Comparison of ENCODE assay signal across 8 mouse cellular contexts in genomic region chr10:57487201-57487600, GRCm38 (mm10). TPM values are rescaled to one million over a fixed set of nuclear protein-coding genes. Genes with fewer than 3 reads are reported as not detected.
DNase-seq lines count a peak whose midpoint lies in the region; ATAC-seq lines count a peak whose summit lies in the region.

No protein-coding gene starts in this region.

- H3K4me2 ChIP-seq in forebrain, embryonic 11.5 days (ENCODE audit: low read depth, low read length, severe bottlenecking) = peak overlapping the region; percentile 70
- peak overlapping the region; percentile 98 for H3K4me2 ChIP-seq in liver, embryonic 12.5 days
- H3K4me2 ChIP-seq in stomach, embryonic 15.5 days = peak overlapping the region; percentile 71

- peaks cover 4% of the 10 kb centered on the region; the same call in 1 of the 2 replicates for H3K4me1 ChIP-seq in forebrain, embryonic 11.5 days (replicated peaks; ENCODE audit: control insufficient read depth, insufficient read depth, low read length)
- H3K4me1 ChIP-seq in liver, embryonic 12.5 days = peaks cover 13% of the 10 kb centered on the region
- H3K4me1 ChIP-seq in stomach, embryonic 15.5 days = no peaks in the 10 kb centered on the region

- H3K27ac ChIP-seq in forebrain, embryonic 11.5 days (ENCODE audit: low read depth, low read length) = peak overlapping the region; percentile 97
- no peak overlapping the region for H3K27ac ChIP-seq in liver, embryonic 12.5 days
- H3K27ac ChIP-seq in stomach, embryonic 15.5 days = no peak overlapping the region; the same call in 1 of the 2 replicates

- under 1% methylated on average over 8 of the region's 8 CpGs for WGBS in forebrain, embryonic 11.5 days
- WGBS in liver, embryonic 12.5 days (ENCODE audit: insufficient replicate concordance) = 7% methylated on average over 8 of the region's 8 CpGs
- 1% methylated on average over 8 of the region's 8 CpGs for WGBS in stomach, embryonic 15.5 days

- no peaks in the 10 kb centered on the region for H3K36me3 ChIP-seq in forebrain, embryonic 11.5 days (ENCODE audit: control insufficient read depth, insufficient read depth, low read length)
- no peaks in the 10 kb centered on the region for H3K36me3 ChIP-seq in liver, embryonic 12.5 days
- no peaks in the 10 kb centered on the region for H3K36me3 ChIP-seq in stomach, embryonic 15.5 days

- H3K9me3 ChIP-seq in forebrain, embryonic 11.5 days (ENCODE audit: control insufficient read depth, low read length) = no peaks in the 10 kb centered on the region
- no peaks in the 10 kb centered on the region for H3K9me3 ChIP-seq in liver, embryonic 12.5 days (replicated peaks)
- no peaks in the 10 kb centered on the region for H3K9me3 ChIP-seq in stomach, embryonic 15.5 days

- H3K4me3 ChIP-seq in forebrain, embryonic 11.5 days (ENCODE audit: low read depth, low read length) = peak overlapping the region; percentile 89
- peak overlapping the region; percentile 79 for H3K4me3 ChIP-seq in liver, embryonic 12.5 days
- peak overlapping the region; percentile 93 for H3K4me3 ChIP-seq in stomach, embryonic 15.5 days (replicated peaks)

- no peaks in the 10 kb centered on the region for H3K27me3 ChIP-seq in forebrain, embryonic 11.5 days (ENCODE audit: control insufficient read depth, insufficient read depth, low read length)
- no peaks in the 10 kb centered on the region for H3K27me3 ChIP-seq in liver, embryonic 12.5 days (replicated peaks)
- no peaks in the 10 kb centered on the region for H3K27me3 ChIP-seq in stomach, embryonic 15.5 days (replicated peaks)

- peak; percentile 38 for ATAC-seq in forebrain, embryonic 11.5 days (replicated peaks; ENCODE audit: low FRiP score)
- ATAC-seq in liver, embryonic 12.5 days = no peak
- ATAC-seq in stomach, embryonic 15.5 days (ENCODE audit: insufficient read depth, low FRiP score, low read depth) = no peak

- peak overlapping the region; percentile 97 for H3K9ac ChIP-seq in forebrain, embryonic 11.5 days (ENCODE audit: low read length)
- H3K9ac ChIP-seq in liver, embryonic 12.5 days = peak overlapping the region; percentile 84
- 0 out of 2 replicates have a peak overlapping the region, but pooled peaks have one; percentile 92 for H3K9ac ChIP-seq in stomach, embryonic 15.5 days

- DNase-seq in kidney, postnatal 10 days = peak; percentile 13
- no peak for DNase-seq in kidney, adult 8-10 months
- peak; percentile 39 for DNase-seq in NIH3T3 (ENCODE audit: low read depth)
- peak; percentile 58 for DNase-seq in forebrain, embryonic 11.5 days (ENCODE audit: low spot score)
- DNase-seq in urinary bladder, postnatal 25 days (ENCODE audit: low spot score) = no peak
- no peak for DNase-seq in frontal cortex, postnatal 36 days (ENCODE audit: low spot score in 2 of 2)

RNA-seq across cellular contexts. Expression of gene Hsf2, which starts 1.0 kb away (rescaled TPM):
- polyA plus RNA-seq in forebrain, embryonic 11.5 days (2014; fragmentation: Nextera tagmentation; extraction: Ambion mirVana) = 59.8 and 65.3 TPM in 2 replicates
- polyA plus RNA-seq in liver, embryonic 12.5 days (2016; fragmentation: Nextera tagmentation; extraction: Ambion mirVana) = 10.5 and 10.7 TPM in 2 replicates
- polyA plus RNA-seq in stomach, embryonic 15.5 days (2015; fragmentation: Nextera tagmentation; extraction: Ambion mirVana) = 24.9 and 28.5 TPM in 2 replicates

RNA-seq across cellular contexts. Expression of gene Serinc1, which starts 45.1 kb away (rescaled TPM):
- 172 and 182 TPM in 2 replicates for polyA plus RNA-seq in forebrain, embryonic 11.5 days (2014; fragmentation: Nextera tagmentation; extraction: Ambion mirVana)
- polyA plus RNA-seq in liver, embryonic 12.5 days (2016; fragmentation: Nextera tagmentation; extraction: Ambion mirVana) = 75.5 and 77.4 TPM in 2 replicates
- polyA plus RNA-seq in stomach, embryonic 15.5 days (2015; fragmentation: Nextera tagmentation; extraction: Ambion mirVana) = 127 and 132 TPM in 2 replicates

Comparison
In these comparisons a context has a peak if more than half of its experiments do, and no peak if none do; other contexts are left out.
1. DNase-seq: peak in kidney, postnatal 10 days (single experiment), NIH3T3 (single experiment) and forebrain, embryonic 11.5 days (single experiment); none in kidney, adult 8-10 months (0 of 2), urinary bladder, postnatal 25 days (single experiment) and frontal cortex, postnatal 36 days (0 of 2).
2. Peak in every context shown above with its lines, with median percentiles within 50 percentile points of each other: H3K4me2 ChIP-seq, H3K4me3 ChIP-seq and H3K9ac ChIP-seq.